Mouse (Mus musculus): ENCODE measurements around the gene Ap2a1. TPM values are rescaled to one million over a fixed set of nuclear protein-coding genes. Genes with fewer than 3 reads are reported as not detected.
A peak's percentile ranks its signal among the peaks of the same experiment; 100 is the strongest.

The Ap2a1 gene
- total and polyA plus RNA-seq, 3 experiments, result 56.1 to 67.6 (median 63.3) TPM

GRCm38 (mm10) chr7:44956266-44956665, 27.0 kb upstream of the Ap2a1 start:
- H3K79me2 ChIP-seq (replicated peaks; ENCODE audit: control insufficient read depth, insufficient read depth, low read length), result no peaks in the 10 kb centered on the region
- 73% methylated on average over 6 of the region's 6 CpGs for WGBS
- intact Hi-C loops (cut with DNase I), result loop anchor here (5.0 kb wide), 2 partner anchors 34 to 229 kb away; no protein-coding TSS in a partner anchor
- no peaks in the 10 kb centered on the region for H3K36me3 ChIP-seq (ENCODE audit: control insufficient read depth, insufficient read depth, low read length)
- no peaks in the 10 kb centered on the region for H3K27me3 ChIP-seq (ENCODE audit: control insufficient read depth, insufficient read depth, low read length)
- DNase-seq, result no peak
- H3K4me3 ChIP-seq, result no peak overlapping the region
- H3K27ac ChIP-seq, result no peak overlapping the region
- no peak for TF ChIP-seq EP300 (IDR thresholded peaks at IDR 0.05; ENCODE audit: insufficient read depth, low read depth, low read length)
- no peak for TF ChIP-seq CTCF (IDR thresholded peaks at IDR 0.05)
- TF ChIP-seq POLR2A (IDR thresholded peaks at IDR 0.05; ENCODE audit: insufficient read depth, low read depth, low read length), result no peak
- no peak overlapping the region for H3K9ac ChIP-seq (ENCODE audit: low read depth, low read length)
- H3K4me1 ChIP-seq (ENCODE audit: control insufficient read depth, insufficient read depth, low read length), result peaks cover 1% of the 10 kb centered on the region

- no peaks in the 10 kb centered on the region for H3K36me3 ChIP-seq (ENCODE audit: control insufficient read depth, insufficient read depth, low read length)
- no peak overlapping the region for H3K27ac ChIP-seq
- peaks cover 1% of the 10 kb centered on the region for H3K4me1 ChIP-seq (ENCODE audit: control insufficient read depth, insufficient read depth, low read length)
- 42% methylated on average over 5 of the region's 5 CpGs for WGBS
- no peak for DNase-seq
- intact Hi-C loops (cut with DNase I), result loop anchor here (5.0 kb wide), 2 partner anchors 33 to 228 kb away; no protein-coding TSS in a partner anchor
- no peaks in the 10 kb centered on the region for H3K79me2 ChIP-seq (replicated peaks; ENCODE audit: control insufficient read depth, insufficient read depth, low read length)
- H3K27me3 ChIP-seq (ENCODE audit: control insufficient read depth, insufficient read depth, low read length), result no peaks in the 10 kb centered on the region
- no peak overlapping the region for H3K9ac ChIP-seq (ENCODE audit: low read depth, low read length)
- no peak overlapping the region for H3K4me3 ChIP-seq
- TF ChIP-seq EP300 (IDR thresholded peaks at IDR 0.05; ENCODE audit: insufficient read depth, low read depth, low read length) (no peak), CTCF (IDR thresholded peaks at IDR 0.05) (peak; percentile 89), POLR2A (IDR thresholded peaks at IDR 0.05; ENCODE audit: insufficient read depth, low read depth, low read length) (no peak)
Measured at GRCm38 (mm10) chr7:44955628-44956027, 26.3 kb upstream of the Ap2a1 start.

- Histone ChIP-seq H3K4me1 (ENCODE audit: control insufficient read depth, insufficient read depth, low read length) (peaks cover 1% of the 10 kb centered on the region), H3K36me3 (ENCODE audit: control insufficient read depth, insufficient read depth, low read length) (no peaks in the 10 kb centered on the region), H3K4me3 (no peak overlapping the region), H3K27ac (no peak overlapping the region), H3K79me2 (replicated peaks; ENCODE audit: control insufficient read depth, insufficient read depth, low read length) (no peaks in the 10 kb centered on the region), H3K27me3 (ENCODE audit: control insufficient read depth, insufficient read depth, low read length) (no peaks in the 10 kb centered on the region), H3K9ac (ENCODE audit: low read depth, low read length) (no peak overlapping the region)
- TF ChIP-seq CTCF (IDR thresholded peaks at IDR 0.05) (no peak), EP300 (IDR thresholded peaks at IDR 0.05; ENCODE audit: insufficient read depth, low read depth, low read length) (no peak), POLR2A (IDR thresholded peaks at IDR 0.05; ENCODE audit: insufficient read depth, low read depth, low read length) (no peak)
- intact Hi-C loops (cut with DNase I), result no loop called here
- DNase-seq, result no peak
- 75% methylated on average over 12 of the region's 12 CpGs for WGBS
Measured at GRCm38 (mm10) chr7:44954091-44954885, 25.0 kb upstream of the Ap2a1 start.

DNA sequence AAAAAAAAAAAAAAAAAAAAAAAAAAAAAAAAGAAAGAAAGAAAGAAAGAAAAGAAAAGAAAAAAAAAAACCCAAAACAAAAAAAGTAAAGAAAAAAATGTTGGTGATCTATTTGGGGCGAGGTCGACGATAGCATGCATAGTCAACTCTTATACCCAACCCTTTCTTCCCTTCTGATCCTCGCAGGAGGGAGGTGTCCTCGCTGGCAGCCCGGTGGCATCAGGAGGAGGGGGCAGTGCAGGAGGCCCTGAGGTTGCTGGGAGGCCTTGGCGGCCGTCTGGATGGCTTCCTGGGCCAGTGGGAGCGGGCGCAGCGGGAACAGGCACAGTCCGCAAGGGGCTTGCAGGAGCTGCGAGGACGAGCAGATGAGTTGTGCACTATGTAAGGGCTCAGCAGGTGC, 24.3 kb upstream of the Ap2a1 start:
- no peak overlapping the region for H3K4me3 ChIP-seq
- 72% methylated on average over 14 of the region's 14 CpGs for WGBS
- intact Hi-C loops (cut with DNase I), result loop anchor here (2.0 kb wide), 1 partner anchor 23 kb away; no protein-coding TSS in a partner anchor
- no peak for TF ChIP-seq POLR2A (IDR thresholded peaks at IDR 0.05; ENCODE audit: insufficient read depth, low read depth, low read length)
- no peak for TF ChIP-seq EP300 (IDR thresholded peaks at IDR 0.05; ENCODE audit: insufficient read depth, low read depth, low read length)
- no peak for TF ChIP-seq CTCF (IDR thresholded peaks at IDR 0.05)
- no peak overlapping the region for H3K27ac ChIP-seq
- no peaks in the 10 kb centered on the region for H3K79me2 ChIP-seq (replicated peaks; ENCODE audit: control insufficient read depth, insufficient read depth, low read length)
- H3K36me3 ChIP-seq (ENCODE audit: control insufficient read depth, insufficient read depth, low read length), result no peaks in the 10 kb centered on the region
- H3K9ac ChIP-seq (ENCODE audit: low read depth, low read length), result no peak overlapping the region
- no peak for DNase-seq
- peaks cover 1% of the 10 kb centered on the region for H3K4me1 ChIP-seq (ENCODE audit: control insufficient read depth, insufficient read depth, low read length)
- H3K27me3 ChIP-seq (ENCODE audit: control insufficient read depth, insufficient read depth, low read length), result no peaks in the 10 kb centered on the region

DNA sequence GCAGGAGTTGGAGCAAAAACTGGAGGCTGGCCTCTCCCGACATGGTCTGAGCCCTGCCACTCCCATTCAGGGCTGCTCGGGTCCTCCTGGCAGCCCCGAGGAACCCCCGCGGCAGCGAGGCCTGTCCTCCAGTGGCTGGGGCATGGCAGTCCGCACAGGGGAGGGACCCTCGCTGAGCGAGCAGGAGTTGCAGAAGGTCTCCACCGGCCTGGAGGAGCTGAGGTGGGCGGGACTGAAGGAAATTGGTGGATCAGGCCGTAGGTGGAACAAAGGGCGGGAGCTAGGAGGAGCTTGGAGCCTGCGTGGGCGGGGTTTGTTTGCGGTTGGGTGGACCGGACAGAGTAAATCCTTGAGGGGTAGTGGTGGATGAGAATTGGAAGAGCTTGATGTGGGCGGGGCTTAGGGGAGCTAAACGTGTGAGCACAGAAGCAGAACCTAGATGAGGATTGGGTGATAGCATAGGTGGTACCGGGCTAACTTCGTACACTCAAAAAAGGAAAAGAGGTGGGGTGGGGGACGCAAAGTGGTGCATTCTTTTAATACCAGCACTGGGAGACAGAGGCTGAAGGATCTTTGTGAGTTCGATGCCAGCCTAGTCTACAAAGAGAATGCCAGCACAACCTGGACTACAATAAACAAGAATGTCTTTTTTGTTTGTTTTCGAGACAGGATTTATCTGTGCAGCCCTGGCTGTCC, 23.5 kb upstream of the Ap2a1 start:
- 6% methylated on average over 24 of the region's 24 CpGs for WGBS
- H3K9ac ChIP-seq (ENCODE audit: low read depth, low read length), result peak overlapping the region; percentile 74
- intact Hi-C loops (cut with DNase I), result loop anchor here (2.0 kb wide), 1 partner anchor 22 kb away; no protein-coding TSS in a partner anchor
- peak overlapping the region; percentile 78 for H3K27ac ChIP-seq
- peaks cover 1% of the 10 kb centered on the region for H3K4me1 ChIP-seq (ENCODE audit: control insufficient read depth, insufficient read depth, low read length)
- no peaks in the 10 kb centered on the region for H3K36me3 ChIP-seq (ENCODE audit: control insufficient read depth, insufficient read depth, low read length)
- no peaks in the 10 kb centered on the region for H3K79me2 ChIP-seq (replicated peaks; ENCODE audit: control insufficient read depth, insufficient read depth, low read length)
- DNase-seq, result peak; percentile 93 to 94
- no peaks in the 10 kb centered on the region for H3K27me3 ChIP-seq (ENCODE audit: control insufficient read depth, insufficient read depth, low read length)
- H3K4me3 ChIP-seq, result peak overlapping the region; percentile 70
- TF ChIP-seq POLR2A (IDR thresholded peaks at IDR 0.05; ENCODE audit: insufficient read depth, low read depth, low read length) (peak; percentile 65), CTCF (IDR thresholded peaks at IDR 0.05) (no peak)
